Mouse (Mus musculus) erythroblast, embryonic 14.5 days (primary cell): ENCODE data around the gene Olfr845. TPM values are rescaled to one million over a fixed set of nuclear protein-coding genes. Genes with fewer than 3 reads are reported as not detected.

Experiments used
- H3K27me3 ChIP-seq: 2 replicates; pipeline ENCODE4 v1.6.1; 2012; ENCODE audit warnings: inconsistent platforms; ENCODE audit not compliant: control insufficient read depth
- H3K36me3 ChIP-seq: 2 replicates; pipeline ENCODE4 v1.6.1; 2012; ENCODE audit warnings: mild to moderate bottlenecking, inconsistent platforms; ENCODE audit not compliant: control insufficient read depth
- H3K4me1 ChIP-seq: 2 replicates; pipeline ENCODE4 v1.6.1; 2012; ENCODE audit warnings: inconsistent platforms; ENCODE audit not compliant: control insufficient read depth
- H3K4me3 ChIP-seq: replicated peaks from 2 replicates; pipeline ENCODE3; 2012; ENCODE audit warnings: moderate library complexity, mild to moderate bottlenecking, inconsistent platforms
- H3K9me3 ChIP-seq: 2 replicates; pipeline ENCODE4 v1.6.1; 2012; ENCODE audit warnings: low read length, inconsistent platforms, mixed read lengths; ENCODE audit not compliant: control insufficient read depth
- GATA1 ChIP-seq: IDR thresholded peaks from 2 replicates; pipeline ENCODE4 v1.6.1; 2012; ENCODE audit warnings: low read length, inconsistent platforms, mixed read lengths
- TAL1 ChIP-seq: IDR thresholded peaks from 3 replicates; pipeline ENCODE4 v1.6.1; 2012; ENCODE audit warnings: low read length, inconsistent platforms, mixed read lengths
- polyA plus RNA-seq: library from polyadenylated mRNA; stranded (reverse); fragments of >175 nt; gene quantifications from 2 replicates; pipeline ENCODE4 v1.2.3, GENCODE M21; 2012

Olfr845 gene
- polyA plus RNA-seq, result not detected in 2 replicates

- Histone ChIP-seq H3K4me1 (no peaks in the 10 kb centered on the region), H3K4me3 (no peak within 1 kb of the TSS), H3K36me3 (no peaks in the 10 kb centered on the region), H3K27me3 (no peaks in the 10 kb centered on the region), H3K9me3 (no peaks in the 10 kb centered on the region)
- TF ChIP-seq TAL1 (no peak), GATA1 (no peak)
Observed at GRCm38 (mm10) chr9:19336157-19336556, at the start of gene Olfr845. Gene Olfr845 (plus strand): TSS chr9:19336457.

DNA sequence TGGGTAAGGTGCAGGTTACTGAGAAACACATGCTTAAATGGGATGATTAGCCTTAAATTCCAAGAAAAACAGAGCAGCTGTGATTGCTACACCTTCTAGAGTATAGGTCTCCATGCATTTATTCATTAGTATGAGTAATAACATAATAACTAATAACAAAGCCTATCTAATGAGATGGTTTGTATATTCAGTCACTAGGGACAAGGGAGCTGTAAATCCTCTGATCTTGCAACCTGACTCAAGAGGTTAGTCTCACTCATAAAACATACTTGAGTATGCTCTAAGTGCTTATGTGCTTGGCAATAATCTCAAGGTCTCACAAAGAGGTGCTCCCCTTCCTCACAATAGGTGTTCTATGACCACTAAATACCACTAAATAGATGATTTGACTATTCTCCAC is 20.2 kb upstream of the Olfr845 start, which contains the start of gene Olfr844:
TSS of gene Olfr844 (plus strand) at position 301 of the 400 bp plus-strand sequence.
- TF ChIP-seq GATA1 (no peak), TAL1 (no peak)
- Histone ChIP-seq H3K27me3 (no peaks in the 10 kb centered on the region), H3K4me1 (no peaks in the 10 kb centered on the region), H3K4me3 (no peak within 1 kb of the TSS), H3K36me3 (no peaks in the 10 kb centered on the region), H3K9me3 (peaks cover 2% of the 10 kb centered on the region; the same call in 1 of the 2 replicates)

- H3K4me1 ChIP-seq, result no peaks in the 10 kb centered on the region
- no peak for TF ChIP-seq TAL1
- no peak for TF ChIP-seq GATA1
- no peaks in the 10 kb centered on the region for H3K36me3 ChIP-seq
- peaks cover 3% of the 10 kb centered on the region; the same call in 1 of the 2 replicates for H3K9me3 ChIP-seq
- no peaks in the 10 kb centered on the region for H3K27me3 ChIP-seq
- no peak within 1 kb of the TSS for H3K4me3 ChIP-seq
Observed at GRCm38 (mm10) chr9:19363905-19364304, 27.6 kb downstream of the Olfr845 start, which contains the start of gene Olfr846. Gene Olfr846 (minus strand): TSS chr9:19364005.

DNA sequence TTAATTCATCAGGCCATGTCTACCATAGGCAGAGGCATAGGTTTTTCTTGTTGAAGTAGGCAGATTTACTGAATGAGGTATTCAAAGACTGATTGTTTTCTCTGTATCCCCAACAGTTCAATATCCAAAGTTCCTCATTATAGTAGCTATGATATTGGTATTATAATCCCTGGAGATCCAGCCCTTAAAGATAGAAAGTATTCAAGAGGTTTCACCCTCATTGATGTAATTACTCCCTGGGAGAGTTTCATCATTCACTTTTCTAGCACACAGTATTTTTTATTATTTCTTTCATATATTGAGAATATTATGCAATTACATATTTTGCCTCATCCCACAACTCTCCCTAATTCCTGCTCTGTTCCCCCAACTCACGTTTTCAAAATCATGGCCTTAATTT is 42.3 kb downstream of the Olfr845 start, which contains the start of gene Olfr847:
TSS of gene Olfr847 (minus strand) at position 101 of the 400 bp plus-strand sequence.
- no peaks in the 10 kb centered on the region for H3K27me3 ChIP-seq
- no peak within 1 kb of the TSS for H3K4me3 ChIP-seq
- no peaks in the 10 kb centered on the region for H3K4me1 ChIP-seq
- no peaks in the 10 kb centered on the region for H3K36me3 ChIP-seq
- TF ChIP-seq GATA1 (no peak), TAL1 (no peak)
- peaks cover 2% of the 10 kb centered on the region; the same call in 1 of the 2 replicates for H3K9me3 ChIP-seq

Other genes starting within 250 kb of the Olfr845 start
- 0.01 TPM in 1 of 2 replicates, not detected in the other for gene Olfr836, start 216.1 kb upstream of the Olfr845 start, polyA plus RNA-seq
- not detected in 2 replicates for gene Olfr837, start 200.1 kb upstream of the Olfr845 start, polyA plus RNA-seq
- not detected in 2 replicates for gene Olfr839-ps1, start 159.1 kb upstream of the Olfr845 start, polyA plus RNA-seq
- gene Olfr843, start 84.5 kb upstream of the Olfr845 start, polyA plus RNA-seq, result not detected in 2 replicates
- not detected in 2 replicates for gene Olfr844, start 20.1 kb upstream of the Olfr845 start, polyA plus RNA-seq
- not detected in 2 replicates for gene Olfr846, start 27.5 kb downstream of the Olfr845 start, polyA plus RNA-seq
- not detected in 2 replicates for gene Olfr847, start 42.2 kb downstream of the Olfr845 start, polyA plus RNA-seq
- gene Olfr849, start 103.8 kb downstream of the Olfr845 start, polyA plus RNA-seq, result not detected in 2 replicates
- gene Olfr850, start 141.8 kb downstream of the Olfr845 start, polyA plus RNA-seq, result not detected in 2 replicates
- not detected in 2 replicates for gene Olfr851, start 156.8 kb downstream of the Olfr845 start, polyA plus RNA-seq
- not detected in 2 replicates for gene Olfr853, start 204.6 kb downstream of the Olfr845 start, polyA plus RNA-seq
- not detected in 2 replicates for gene Olfr854, start 230.9 kb downstream of the Olfr845 start, polyA plus RNA-seq
- gene Olfr855, start 246.2 kb downstream of the Olfr845 start, polyA plus RNA-seq, result not detected in 2 replicates